Mouse (Mus musculus) small intestine, adult 2 months (tissue): Measurements from ENCODE around the gene Ccr1l1. TPM values are rescaled to one million over a fixed set of nuclear protein-coding genes. Genes with fewer than 3 reads are reported as not detected.

Experiments
- H3K27ac ChIP-seq: fragments of 200-500 bp; 2 replicates; pipeline ENCODE4 v1.5.1; 2012; ENCODE audit warnings: low read depth, low read length, control low read depth, inconsistent platforms; ENCODE audit not compliant: insufficient read depth
- H3K27me3 ChIP-seq: fragments of 200-500 bp; 2 replicates; pipeline ENCODE4 v1.6.1; 2012; ENCODE audit warnings: mild to moderate bottlenecking, moderate library complexity, low read length, inconsistent platforms; ENCODE audit not compliant: control insufficient read depth, insufficient read depth
- H3K36me3 ChIP-seq: fragments of 200-500 bp; 2 replicates; pipeline ENCODE4 v1.6.1; 2012; ENCODE audit warnings: mild to moderate bottlenecking, low read length, control low read depth, inconsistent platforms; ENCODE audit not compliant: control insufficient read depth, insufficient read depth
- H3K4me1 ChIP-seq: fragments of 200-500 bp; 2 replicates; pipeline ENCODE4 v1.6.1; 2012; ENCODE audit warnings: low read length, inconsistent platforms, mixed read lengths; ENCODE audit not compliant: control insufficient read depth, insufficient read depth, insufficient read length
- H3K4me3 ChIP-seq: fragments of 200-500 bp; 2 replicates; pipeline ENCODE4 v1.5.1; 2012; ENCODE audit warnings: low read depth, mild to moderate bottlenecking, control low read depth, inconsistent platforms, low read length, moderate library complexity
- CTCF ChIP-seq: fragments of 200-500 bp; IDR thresholded peaks from 2 replicates; pipeline ENCODE4 v1.5.1; 2012; ENCODE audit warnings: low read depth, mild to moderate bottlenecking, control low read depth, inconsistent platforms, low read length, moderate library complexity, mixed read lengths; ENCODE audit not compliant: insufficient replicate concordance, insufficient read length; ENCODE audit errors: extremely low read depth
- POLR2A ChIP-seq: fragments of 200-500 bp; IDR thresholded peaks from 2 replicates; pipeline ENCODE4 v1.6.1; 2012; ENCODE audit warnings: low read depth, mild to moderate bottlenecking, control low read depth, inconsistent platforms, low read length, moderate library complexity
- WGBS: fragments of 180-500 bp; shearing (Covaris S2); methylation state at CpG from one replicate; pipeline ENCODE4 v1.1.7; 2018; 5-methylcytosine and 5-hydroxymethylcytosine counted together
- polyA plus RNA-seq: library from polyadenylated mRNA; depleted of rRNA; stranded (reverse); fragments of >200 nt; gene quantifications from 2 replicates; pipeline ENCODE4 v1.2.3, GENCODE M21; 2012; rRNA removed

The Ccr1l1 gene
- polyA plus RNA-seq, 1 experiment = not detected

DNA sequence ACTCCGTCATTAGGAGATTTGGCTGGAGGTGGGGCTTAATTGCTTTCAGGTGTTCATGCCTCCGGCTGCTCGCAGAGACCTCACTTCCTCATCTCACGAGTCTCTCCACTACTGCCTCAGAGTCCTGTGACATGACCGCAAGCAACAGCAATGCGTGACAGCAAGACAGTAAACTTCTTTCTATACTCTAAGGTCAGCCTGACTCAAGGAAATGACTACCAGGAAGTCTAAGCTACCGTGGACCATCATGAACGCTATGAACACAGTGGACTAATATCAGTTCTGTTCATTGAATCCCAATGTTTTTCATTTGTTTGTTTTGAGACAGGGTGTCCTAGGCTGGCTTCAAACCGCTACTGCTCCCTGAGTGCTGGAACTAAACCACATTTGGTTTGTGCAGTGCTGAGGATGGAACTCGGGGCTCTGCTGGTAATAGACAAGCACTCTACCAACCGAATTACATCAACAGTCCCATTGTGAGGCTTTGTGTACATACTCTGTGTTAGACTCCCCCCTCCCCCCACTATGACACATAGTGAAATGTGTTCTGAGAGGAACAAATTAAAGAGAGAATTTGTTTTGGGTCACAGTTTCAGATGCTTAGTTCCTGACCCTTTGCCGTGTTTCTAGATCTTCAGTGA lies 50.0 kb downstream of the Ccr1l1 start:
- H3K36me3 ChIP-seq = no peaks in the 10 kb centered on the region
- H3K27me3 ChIP-seq = no peaks in the 10 kb centered on the region
- H3K27ac ChIP-seq = peak overlapping the region; percentile 87
- 19% methylated on average over 12 of the region's 12 CpGs for WGBS
- TF ChIP-seq CTCF (no peak), POLR2A (no peak)
- H3K4me3 ChIP-seq = no peak overlapping the region
- H3K4me1 ChIP-seq = peaks cover 21% of the 10 kb centered on the region

DNA sequence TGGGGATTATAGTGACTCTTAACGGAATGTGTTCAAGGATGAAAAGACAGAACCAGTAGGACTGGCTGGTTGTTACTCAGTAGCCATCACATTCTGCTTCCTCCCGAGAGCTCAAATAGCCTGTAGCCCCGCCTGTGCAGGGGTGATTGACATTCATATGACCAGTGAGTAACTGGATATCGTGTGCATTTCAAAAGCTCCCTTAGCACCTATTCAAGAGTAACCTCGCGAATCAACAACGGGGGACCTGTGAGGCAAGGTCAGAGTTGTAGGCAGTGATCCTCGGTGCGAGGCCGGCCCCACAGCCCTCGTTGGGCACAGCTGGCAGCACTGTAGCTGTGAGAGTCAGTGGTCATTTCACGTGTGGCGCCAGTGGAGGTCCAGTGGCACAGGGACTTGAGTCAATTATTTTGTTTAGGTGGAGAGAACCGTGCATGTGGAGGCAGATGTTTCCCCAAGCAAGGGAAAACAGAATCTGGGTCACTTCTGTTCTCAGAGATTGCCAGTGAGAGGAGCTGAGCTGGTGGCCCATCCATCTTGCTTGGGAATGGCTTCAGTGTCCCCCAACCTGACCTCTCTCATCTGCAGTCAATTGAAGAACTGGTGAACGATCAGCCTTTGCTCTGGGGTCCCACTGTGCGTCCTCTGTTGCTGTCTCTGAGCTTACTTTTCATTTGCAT lies 50.8 kb downstream of the Ccr1l1 start:
- Histone ChIP-seq H3K27me3 (no peaks in the 10 kb centered on the region), H3K4me1 (peaks cover 21% of the 10 kb centered on the region), H3K27ac (peak overlapping the region; percentile 87), H3K36me3 (no peaks in the 10 kb centered on the region), H3K4me3 (no peak overlapping the region)
- no peak for TF ChIP-seq CTCF
- no peak for TF ChIP-seq POLR2A
- 61% methylated on average over 16 of the region's 16 CpGs for WGBS

Other genes starting within 250 kb of the Ccr1l1 start
- 1.3 and 1.5 TPM in 2 replicates for gene Cxcr6, start 171.9 kb downstream of the Ccr1l1 start, polyA plus RNA-seq
- 3.9 and 4.9 TPM in 2 replicates for gene Fyco1, start 126.5 kb downstream of the Ccr1l1 start, polyA plus RNA-seq
- gene Xcr1, start 116.4 kb downstream of the Ccr1l1 start, polyA plus RNA-seq = 0.17 and 0.29 TPM in 2 replicates
- gene Ccr1, start 9.7 kb downstream of the Ccr1l1 start, polyA plus RNA-seq = 1.2 and 1.3 TPM in 2 replicates
- gene Ccr3, start 43.6 kb upstream of the Ccr1l1 start, polyA plus RNA-seq = 0.13 and 0.25 TPM in 2 replicates
- 0.14 and 0.18 TPM in 2 replicates for gene Ccr2, start 123.5 kb upstream of the Ccr1l1 start, polyA plus RNA-seq
- 0.09 and 0.10 TPM in 2 replicates for gene Ccr5, start 143.1 kb upstream of the Ccr1l1 start, polyA plus RNA-seq